Mouse (Mus musculus) bone marrow macrophage, adult 2 months (primary cell): ENCODE data around the gene Gpr65.

Experiments
- CTCF ChIP-seq: IDR thresholded peaks from 2 replicates; pipeline ENCODE4 v1.5.1; 2012; ENCODE audit warnings: low read depth, mild to moderate bottlenecking, low read length, moderate library complexity
- POLR2A ChIP-seq: IDR thresholded peaks from 2 replicates; pipeline ENCODE4 v1.6.1; 2012; ENCODE audit warnings: mild to moderate bottlenecking, low read depth, low read length, borderline replicate concordance

DNA sequence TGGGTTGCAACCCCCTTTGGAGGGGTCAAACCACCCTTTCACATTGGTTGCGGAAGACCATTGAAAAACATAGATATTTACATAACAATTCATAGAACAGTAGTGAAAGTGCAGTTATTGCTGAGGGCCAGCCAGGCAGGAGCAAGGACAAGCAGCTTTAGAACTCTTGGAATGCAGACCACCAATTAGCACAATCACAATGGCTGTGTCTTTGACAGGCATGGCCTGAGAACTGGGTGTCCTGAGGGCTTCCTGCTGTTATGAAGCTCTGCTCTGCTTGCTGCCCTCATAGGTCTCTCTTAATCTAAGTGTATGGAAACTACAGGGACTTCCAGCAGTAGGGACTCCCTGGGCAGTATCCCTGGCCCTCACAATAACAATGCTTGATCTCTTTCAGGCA lies 34.6 kb downstream of the Gpr65 start:
- TF ChIP-seq CTCF: no peak
- TF ChIP-seq POLR2A: no peak
